Mouse (Mus musculus) liver, postnatal 0 days (tissue): ENCODE results near the gene Tex21. TPM values are rescaled to one million over a fixed set of nuclear protein-coding genes. Genes with fewer than 3 reads are reported as not detected.

Source experiments
- ATAC-seq: fragments of 200-750 bp; cut with Nextera tagmentation; 2 replicates; pipeline ENCODE4 v1.8.0; 2017; ENCODE audit warnings: mild to moderate bottlenecking, moderate library complexity
- DNase-seq: peaks from one replicate; pipeline ENCODE4 v3.0.0-alpha.2; 2016
- H3K27ac ChIP-seq: fragments of 300-500 bp; sonication (generic); 2 replicates; pipeline ENCODE4 v1.5.1; 2014; ENCODE audit warnings: antibody characterized with exemption, moderate library complexity, mild to moderate bottlenecking, low read depth
- H3K27me3 ChIP-seq: fragments of 300-500 bp; sonication (generic); 2 replicates; pipeline ENCODE4 v1.6.1; 2014; ENCODE audit warnings: low read length, control low read depth, mixed read lengths; ENCODE audit not compliant: insufficient read depth
- H3K36me3 ChIP-seq: fragments of 300-500 bp; sonication (generic); replicated peaks from 2 replicates; pipeline ENCODE4 v1.6.1; 2014; ENCODE audit warnings: mild to moderate bottlenecking, control low read depth, low read length, moderate library complexity, mixed read lengths; ENCODE audit not compliant: insufficient read depth
- H3K4me1 ChIP-seq: fragments of 300-500 bp; sonication (generic); 2 replicates; pipeline ENCODE4 v1.6.1; 2014; ENCODE audit warnings: antibody characterized with exemption, mild to moderate bottlenecking, control low read depth; ENCODE audit not compliant: insufficient read depth
- H3K4me2 ChIP-seq: fragments of 300-500 bp; sonication (generic); 2 replicates; pipeline ENCODE4 v1.6.1; 2014; ENCODE audit warnings: low read depth, mild to moderate bottlenecking, low read length, moderate library complexity, mixed read lengths
- H3K4me3 ChIP-seq: fragments of 300-500 bp; sonication (generic); 2 replicates; pipeline ENCODE4 v1.5.1; 2014; ENCODE audit warnings: low read depth, low read length
- H3K9ac ChIP-seq: fragments of 300-500 bp; sonication (generic); replicated peaks from 2 replicates; pipeline ENCODE4 v1.6.1; 2014; ENCODE audit warnings: mild to moderate bottlenecking, moderate library complexity
- H3K9me3 ChIP-seq: fragments of 300-500 bp; sonication (generic); 2 replicates; pipeline ENCODE4 v1.6.1; 2016; ENCODE audit warnings: mild to moderate bottlenecking, control low read depth, low read length, mixed read lengths
- CTCF ChIP-seq: sonication (generic); IDR thresholded peaks from 2 replicates; pipeline ENCODE4 v1.5.1; 2016; ENCODE audit warnings: antibody characterized with exemption, low read depth
- EP300 ChIP-seq: IDR thresholded peaks from 2 replicates; pipeline ENCODE4 v1.6.1; 2016; ENCODE audit warnings: antibody characterized with exemption, low read depth, mild to moderate bottlenecking
- WGBS: fragments of 180-500 bp; shearing (Covaris S2); extraction: QIAGEN DNeasy Blood & Tissue Kit; methylation state at CpG from one replicate; pipeline ENCODE4 v1.1.7; 2014; ENCODE audit not compliant: insufficient replicate concordance; 5-methylcytosine and 5-hydroxymethylcytosine counted together
- polyA plus RNA-seq: library from polyadenylated mRNA; unstranded; fragments of >200 nt; fragmentation: Nextera tagmentation; extraction: Ambion mirVana; gene quantifications from 2 replicates; pipeline ENCODE4 v1.2.1, GENCODE M21; 2015

Gene Tex21
- polyA plus RNA-seq, 1 experiment from 2014 or later = not detected

- H3K4me1 ChIP-seq = peaks cover 12% of the 10 kb centered on the region; the same call in 1 of the 2 replicates
- no peak overlapping the region; the same call in 1 of the 2 replicates for H3K4me2 ChIP-seq
- DNase-seq = no peak
- WGBS = 66% methylated on average over 6 of the region's 6 CpGs
- H3K27ac ChIP-seq = peak overlapping the region; percentile 88
- no peak overlapping the region for H3K4me3 ChIP-seq
- TF ChIP-seq EP300 (no peak), CTCF (no peak)
- no peak overlapping the region for H3K9ac ChIP-seq
- no peaks in the 10 kb centered on the region for H3K27me3 ChIP-seq
- ATAC-seq = peak; percentile 33
- peaks cover 8% of the 10 kb centered on the region for H3K36me3 ChIP-seq
- no peaks in the 10 kb centered on the region for H3K9me3 ChIP-seq
These were observed 25.0 kb upstream of the Tex21 start for GRCm38 (mm10) chr12:76271516-76271915.

GRCm38 (mm10) chr12:76269196-76269595 lies 22.6 kb upstream of the Tex21 start:
- no peak for ATAC-seq
- peaks cover 20% of the 10 kb centered on the region; the same call in 1 of the 2 replicates for H3K4me1 ChIP-seq
- H3K4me3 ChIP-seq = no peak overlapping the region
- peak overlapping the region; percentile 49 for H3K27ac ChIP-seq
- no peaks in the 10 kb centered on the region for H3K9me3 ChIP-seq
- DNase-seq = no peak
- TF ChIP-seq EP300 = no peak
- no peak for TF ChIP-seq CTCF
- no peaks in the 10 kb centered on the region for H3K27me3 ChIP-seq
- H3K36me3 ChIP-seq = peaks cover 10% of the 10 kb centered on the region
- H3K9ac ChIP-seq = no peak overlapping the region
- WGBS = 50% methylated on average over 7 of the region's 7 CpGs
- H3K4me2 ChIP-seq = no peak overlapping the region

- no peak for DNase-seq
- TF ChIP-seq CTCF (no peak), EP300 (no peak)
- H3K4me3 ChIP-seq = no peak overlapping the region
- no peak overlapping the region for H3K9ac ChIP-seq
- peak overlapping the region; percentile 49 for H3K27ac ChIP-seq
- H3K4me2 ChIP-seq = no peak overlapping the region
- ATAC-seq = no peak
- peaks cover 19% of the 10 kb centered on the region for H3K4me1 ChIP-seq
- 78% methylated on average over 10 of the region's 10 CpGs for WGBS
- peaks cover 10% of the 10 kb centered on the region for H3K36me3 ChIP-seq
- no peaks in the 10 kb centered on the region for H3K27me3 ChIP-seq
- no peaks in the 10 kb centered on the region for H3K9me3 ChIP-seq
These were observed 22.1 kb upstream of the Tex21 start for GRCm38 (mm10) chr12:76268686-76269085.

- Histone ChIP-seq H3K9ac (no peak overlapping the region), H3K4me1 (peaks cover 27% of the 10 kb centered on the region), H3K4me2 (no peak overlapping the region), H3K4me3 (no peak overlapping the region), H3K36me3 (peaks cover 8% of the 10 kb centered on the region), H3K9me3 (no peaks in the 10 kb centered on the region), H3K27ac (no peak overlapping the region), H3K27me3 (no peaks in the 10 kb centered on the region)
- TF ChIP-seq EP300 (no peak), CTCF (peak; percentile 87)
- WGBS = 54% methylated on average over 9 of the region's 9 CpGs
- DNase-seq (peak; percentile 37), ATAC-seq (peak; percentile 47)
These were observed 20.3 kb upstream of the Tex21 start for GRCm38 (mm10) chr12:76266875-76267274.

GRCm38 (mm10) chr12:76265001-76265400 lies 18.5 kb upstream of the Tex21 start:
- ATAC-seq (no peak), DNase-seq (no peak)
- Histone ChIP-seq H3K9ac (no peak overlapping the region; the same call in 1 of the 2 replicates), H3K27me3 (no peaks in the 10 kb centered on the region), H3K27ac (peak overlapping the region; percentile 44; the same call in 1 of the 2 replicates), H3K4me1 (peaks cover 25% of the 10 kb centered on the region), H3K4me2 (0 out of 2 replicates have a peak overlapping the region, but pooled peaks have one; percentile 9), H3K9me3 (no peaks in the 10 kb centered on the region), H3K4me3 (no peak overlapping the region), H3K36me3 (peaks cover 2% of the 10 kb centered on the region; the same call in 1 of the 2 replicates)
- 46% methylated on average over 6 of the region's 6 CpGs for WGBS
- TF ChIP-seq CTCF (no peak), EP300 (no peak)

GRCm38 (mm10) chr12:76264325-76264965 lies 17.9 kb upstream of the Tex21 start:
- H3K27me3 ChIP-seq = no peaks in the 10 kb centered on the region
- ATAC-seq (no peak), DNase-seq (no peak)
- peaks cover 25% of the 10 kb centered on the region for H3K4me1 ChIP-seq
- no peaks in the 10 kb centered on the region for H3K9me3 ChIP-seq
- peak overlapping the region; percentile 34; the same call in 1 of the 2 replicates for H3K9ac ChIP-seq
- H3K36me3 ChIP-seq = peaks cover 2% of the 10 kb centered on the region; the same call in 1 of the 2 replicates
- TF ChIP-seq EP300 (no peak), CTCF (no peak)
- WGBS = 78% methylated on average over 9 of the region's 9 CpGs
- no peak overlapping the region for H3K4me3 ChIP-seq
- peak overlapping the region; percentile 64 for H3K27ac ChIP-seq
- H3K4me2 ChIP-seq = 0 out of 2 replicates have a peak overlapping the region, but pooled peaks have one; percentile 9
